Mouse (Mus musculus) 3T3-L1 (cell line): ENCODE measurements at regions not wholly inside any gene's neighbourhood (a gene's known extent, or its start where the extent isn't known, plus 50 kb on each side); places are given as distances from the start of the nearest gene placed in this dataset.

Source experiments
- DNase-seq: peaks from one replicate; pipeline ENCODE4 v3.0.0-alpha.2; 2015; ENCODE audit warnings: low read depth, low spot score

GRCm38 (mm10) chr3:137790340-137790739 is 73.9 kb upstream of the H2afz start:
- no peak for DNase-seq

- peak; percentile 23 for DNase-seq
These were observed 68.5 kb upstream of the H2afz start for GRCm38 (mm10) chr3:137795754-137796315.

- no peak for DNase-seq
These were observed 65.5 kb upstream of the H2afz start for GRCm38 (mm10) chr3:137798769-137799168.

- peak; percentile 10 for DNase-seq
These were observed 62.8 kb upstream of the H2afz start for GRCm38 (mm10) chr3:137801402-137802020.

- DNase-seq, result no peak
These were observed 56.9 kb upstream of the H2afz start for GRCm38 (mm10) chr3:137807423-137807822.

- no peak for DNase-seq
These were observed 56.2 kb upstream of the H2afz start for GRCm38 (mm10) chr3:137807913-137808684.

- DNase-seq, result no peak
These were observed 54.2 kb upstream of the H2afz start for GRCm38 (mm10) chr3:137810123-137810522.
